Mouse (Mus musculus) adrenal gland, postnatal 25 days (tissue): Measurements from ENCODE around the gene Myl7. TPM values are rescaled to one million over a fixed set of nuclear protein-coding genes. Genes with fewer than 3 reads are reported as not detected.
"Not testable (repeated sequence)": the region's sequence is repeated elsewhere in the genome, so short reads cannot be mapped to it uniquely, and the experiment has no call there.

Source experiments
- DNase-seq: peaks from one replicate; pipeline ENCODE4 v3.0.0; 2021; ENCODE audit warnings: mixed read lengths
- total RNA-seq: library from RNA; stranded (reverse); gene quantifications from 2 replicates; pipeline ENCODE4 v1.2.3, GENCODE M21; 2021

Myl7 gene
- total RNA-seq, 1 experiment from 2014 or later: not detected

DNA sequence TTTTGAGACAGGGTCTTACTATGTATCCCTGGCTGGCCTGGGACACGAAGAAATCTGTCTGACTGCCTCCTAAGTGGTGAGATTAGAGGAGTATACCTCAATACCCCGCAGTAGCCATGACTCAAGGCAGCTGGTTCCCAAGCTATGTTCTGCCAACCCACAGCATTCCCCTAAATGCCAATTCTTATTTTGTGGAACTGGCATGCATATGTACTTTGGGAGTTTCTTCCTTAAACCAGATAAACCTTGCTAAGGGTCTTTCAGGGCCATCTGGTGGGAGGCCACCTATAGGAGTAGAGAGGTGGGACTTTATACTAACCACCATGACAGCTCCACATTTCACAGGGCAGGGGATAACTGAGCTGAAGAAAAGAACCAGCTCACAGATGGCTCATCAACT, 5.3 kb upstream of the Myl7 start:
- DNase-seq: no peak

DNA sequence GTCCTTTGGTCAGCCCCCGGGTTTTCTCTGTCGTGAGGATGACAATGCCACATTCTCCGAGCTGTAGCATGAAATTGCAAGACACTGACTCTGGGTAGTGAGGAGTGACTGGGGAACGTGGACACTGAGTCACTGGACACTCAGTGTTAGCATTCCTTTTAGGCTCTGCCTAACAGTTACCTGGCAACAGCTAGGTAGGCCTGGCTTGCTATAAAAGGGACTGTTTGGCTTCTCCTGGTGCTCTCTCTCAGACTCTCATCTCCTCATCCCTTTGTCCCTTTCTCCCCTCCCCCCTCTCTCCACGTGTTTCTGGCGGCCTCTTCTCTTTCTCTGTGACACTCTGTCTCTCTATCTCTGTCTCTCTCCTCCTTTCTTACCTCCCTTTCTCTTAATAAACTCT, 3.8 kb upstream of the Myl7 start:
- no peak for DNase-seq

DNA sequence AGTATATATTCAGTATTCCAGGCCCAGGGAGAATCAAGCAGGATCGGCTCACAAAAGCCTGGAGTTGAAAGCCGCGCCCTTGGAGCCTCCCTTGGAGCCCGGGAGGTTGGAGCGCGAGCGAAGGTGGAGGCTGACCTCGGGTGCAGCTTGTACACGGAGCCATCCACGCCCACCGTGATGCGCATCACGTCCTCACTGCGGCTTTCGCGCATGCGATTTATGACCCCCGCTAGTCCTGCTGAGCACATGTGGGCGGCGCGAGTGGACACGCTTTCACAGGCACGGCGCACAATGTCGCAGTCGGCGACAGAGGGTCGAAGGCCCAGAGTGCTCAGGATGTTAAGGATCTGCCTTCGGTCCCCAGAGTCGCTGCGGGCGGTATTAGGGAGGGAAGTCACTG, 3.4 kb upstream of the Myl7 start:
- peak; percentile 35 for DNase-seq

DNA sequence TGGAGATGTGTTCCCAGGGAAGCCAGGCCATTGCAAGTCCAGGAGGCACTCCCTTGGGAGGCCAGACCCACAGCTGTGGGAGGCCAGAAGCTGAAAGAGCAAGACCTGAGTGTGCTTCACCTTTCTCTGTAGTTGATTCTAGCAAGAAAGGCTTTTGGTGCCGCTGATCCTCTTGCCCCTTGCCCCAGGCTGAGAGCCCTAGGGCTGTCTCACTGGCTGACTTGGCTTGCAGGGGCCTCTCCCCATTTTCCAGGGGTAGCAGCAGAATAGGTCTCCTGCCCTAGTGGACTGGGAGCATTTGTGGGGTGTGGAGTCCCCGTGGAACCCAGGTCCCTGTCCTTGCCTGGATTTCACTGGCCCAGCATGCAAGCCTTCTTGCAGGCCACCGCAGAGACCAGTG, 2.7 kb upstream of the Myl7 start:
- no peak for DNase-seq

DNA sequence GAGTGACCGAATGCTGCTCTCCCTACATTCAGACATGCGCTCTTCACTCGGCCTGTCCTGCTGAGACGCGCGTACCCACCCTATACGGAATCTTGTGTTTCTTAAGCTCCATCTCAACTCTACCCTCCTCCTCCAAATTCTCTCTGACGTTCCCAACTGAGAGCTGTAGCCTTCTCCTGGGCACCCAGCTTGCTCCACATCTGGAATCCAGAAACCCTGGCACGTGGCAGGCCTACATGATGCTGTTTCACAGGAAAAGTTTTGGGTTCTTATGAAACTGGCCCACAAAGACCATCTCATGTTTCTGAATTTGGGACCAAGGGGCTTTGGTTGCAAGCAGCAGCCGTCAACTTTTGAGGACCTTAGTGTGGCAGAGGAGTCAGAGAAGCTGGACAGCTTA, 704 bp upstream of the Myl7 start:
- DNase-seq: no peak

DNA sequence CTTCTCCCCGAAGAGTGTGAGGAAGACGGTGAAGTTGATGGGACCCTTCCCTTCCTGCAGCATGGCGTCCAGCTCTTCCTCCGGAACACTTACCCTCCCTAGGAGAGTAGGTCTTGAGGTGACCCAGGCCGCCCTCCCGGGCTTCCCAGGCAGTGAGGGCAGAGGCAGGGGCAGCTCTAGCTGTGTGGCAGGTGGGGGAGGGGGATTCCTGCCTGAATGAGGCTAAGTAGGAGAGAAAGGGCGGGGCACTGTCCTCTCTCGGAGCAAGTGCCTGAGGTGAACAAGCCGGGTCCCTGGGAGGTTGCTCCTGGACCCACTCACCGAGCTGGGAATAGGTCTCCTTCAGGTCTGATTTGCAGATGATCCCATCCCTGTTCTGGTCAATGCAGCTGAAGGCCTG, 743 bp downstream of the Myl7 start:
- no peak for DNase-seq

DNA sequence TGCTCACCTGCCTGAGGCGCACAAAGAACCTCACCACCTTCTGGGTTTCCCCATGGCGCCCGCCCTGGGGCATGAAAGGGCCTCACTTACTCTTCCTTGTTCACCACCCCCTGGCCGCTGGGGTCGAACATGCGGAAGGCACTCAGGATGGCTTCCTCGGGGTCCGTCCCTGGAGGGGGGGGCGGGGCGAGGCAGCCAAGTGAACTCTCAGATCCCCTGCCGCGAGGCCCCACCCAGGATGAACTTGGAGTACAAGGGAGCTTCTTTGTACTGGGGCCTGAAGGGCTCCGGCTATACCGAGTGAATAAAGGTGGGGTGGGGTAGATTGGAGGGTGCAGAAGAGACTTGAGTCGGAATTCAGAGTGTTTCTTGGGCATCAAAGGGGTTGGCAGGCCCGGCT, 1.4 kb downstream of the Myl7 start:
- no peak for DNase-seq

DNA sequence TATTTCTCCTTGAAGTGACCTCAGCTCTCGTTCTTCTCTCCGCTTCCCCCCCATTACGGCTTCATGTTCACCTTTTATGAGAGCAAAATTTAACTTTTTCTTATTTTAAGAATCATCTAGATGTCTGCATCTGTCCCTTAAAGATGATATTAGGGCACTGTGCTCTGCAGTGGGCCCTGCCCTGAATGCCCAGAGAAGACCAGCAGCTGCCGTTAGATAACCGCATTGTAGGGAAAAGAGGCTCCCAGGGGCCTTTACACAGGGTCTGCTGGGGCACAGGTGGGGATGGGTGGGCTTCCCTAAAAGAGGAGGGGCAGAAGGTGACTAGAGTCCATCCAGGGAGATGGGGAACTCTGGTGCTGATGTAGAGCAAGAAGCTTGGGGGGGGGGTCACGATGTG, 4.8 kb downstream of the Myl7 start:
- no peak for DNase-seq

DNA sequence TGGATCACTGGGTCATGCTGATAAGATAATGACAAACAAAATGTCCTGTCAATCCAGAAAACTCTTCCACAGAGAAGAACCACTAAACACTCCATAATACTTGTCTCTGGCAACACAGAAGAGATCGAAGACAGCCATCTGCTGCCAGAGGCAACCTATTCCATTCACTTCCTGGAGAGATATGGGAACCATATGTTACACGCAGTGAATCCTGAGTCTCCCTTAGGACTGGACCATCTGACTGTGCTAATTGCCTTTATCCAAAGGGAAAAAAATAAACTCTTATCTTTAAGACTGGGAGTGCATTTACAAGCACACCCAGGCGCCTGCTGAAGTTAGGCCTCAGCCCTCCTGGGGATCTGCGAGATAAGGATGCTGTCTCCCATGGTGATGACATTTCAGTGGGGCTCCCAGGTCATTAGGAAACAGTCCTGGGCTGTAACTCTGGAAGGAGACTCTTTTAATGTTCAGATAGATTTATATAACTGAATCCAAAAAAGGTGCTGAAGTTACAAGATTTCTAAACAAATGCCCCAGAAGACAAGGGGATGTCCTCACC, 5.7 kb downstream of the Myl7 start:
- DNase-seq: no peak

DNA sequence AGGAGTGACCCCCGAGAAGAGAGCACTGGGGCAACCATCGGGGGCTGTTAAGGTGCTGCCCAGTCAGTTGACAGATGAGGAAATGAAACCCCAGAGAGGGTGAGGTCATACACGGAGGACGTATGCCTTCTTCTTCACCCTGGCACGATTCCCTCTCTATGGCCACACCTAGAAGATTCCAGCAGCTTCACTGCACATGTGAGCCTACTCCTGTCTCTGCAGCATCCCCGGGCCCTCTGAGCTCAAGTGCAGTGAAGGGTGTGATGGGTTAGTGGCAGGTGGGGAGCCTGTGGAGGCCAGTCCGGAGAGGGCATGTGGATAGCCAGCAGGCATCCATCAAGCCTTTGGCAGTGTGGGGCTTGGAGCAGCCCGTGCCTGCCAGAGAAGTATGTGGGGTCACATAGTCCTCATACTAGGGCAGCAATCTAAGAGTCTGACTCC, 6.4 kb downstream of the Myl7 start:
- no peak for DNase-seq

DNA sequence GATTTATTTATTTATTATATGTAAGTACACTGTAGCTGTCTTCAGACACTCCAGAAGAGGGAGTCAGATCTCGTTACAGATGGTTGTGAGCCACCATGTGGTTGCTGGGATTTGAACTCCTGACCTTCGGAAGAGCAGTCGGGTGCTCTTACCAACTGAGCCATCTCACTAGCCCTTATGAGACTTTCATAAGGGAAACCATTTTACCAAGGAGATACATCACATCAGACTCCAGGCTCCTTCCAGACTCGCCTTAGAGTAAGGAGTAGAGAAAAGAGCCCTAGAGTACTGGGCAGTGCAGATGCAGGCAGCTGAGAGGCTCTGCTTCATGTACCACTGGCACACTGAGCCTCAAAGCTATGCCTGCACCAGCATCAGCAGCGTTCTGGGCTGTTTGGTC, 10.0 kb downstream of the Myl7 start:
- not testable (repeated sequence) for DNase-seq

DNA sequence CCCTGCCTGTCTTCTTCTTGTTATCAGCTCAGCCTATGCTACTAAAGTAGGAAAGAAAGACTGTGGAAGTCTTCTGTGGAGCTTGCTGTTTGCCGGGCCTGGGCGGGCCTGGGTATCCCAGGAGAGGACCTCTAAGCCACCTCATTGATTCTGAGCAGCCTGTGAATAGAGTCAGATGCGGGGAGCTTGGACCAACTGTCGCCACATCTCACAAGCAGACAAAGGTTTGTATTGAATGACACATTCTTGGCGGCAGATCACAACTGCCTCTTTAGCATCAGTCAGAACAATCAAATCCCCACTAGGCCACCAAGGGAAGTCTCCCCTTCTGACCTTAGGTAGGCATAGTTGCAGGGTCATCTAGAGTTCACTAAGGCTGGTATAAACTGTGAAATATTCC, 11.3 kb downstream of the Myl7 start:
- no peak for DNase-seq

DNA sequence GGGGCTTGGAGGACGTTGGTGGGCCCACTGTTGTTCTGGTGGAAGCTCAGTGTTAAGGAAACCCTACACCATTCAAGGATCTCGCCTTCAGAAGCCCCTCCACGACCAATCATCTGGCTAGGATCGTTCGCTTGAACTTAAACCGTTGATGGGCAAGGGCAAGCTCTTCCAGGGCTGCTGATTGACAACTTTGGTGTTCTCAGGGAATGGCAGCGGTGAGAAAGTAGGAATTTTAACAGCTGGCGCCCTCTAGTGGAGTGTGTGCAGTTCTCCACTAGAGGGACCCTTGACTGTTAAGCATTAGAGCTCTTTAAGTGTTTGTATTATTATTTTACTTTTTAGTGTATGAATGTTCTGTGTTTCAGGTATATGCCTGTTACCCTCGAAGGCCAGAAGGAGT, 12.4 kb downstream of the Myl7 start:
- peak; percentile 55 for DNase-seq

DNA sequence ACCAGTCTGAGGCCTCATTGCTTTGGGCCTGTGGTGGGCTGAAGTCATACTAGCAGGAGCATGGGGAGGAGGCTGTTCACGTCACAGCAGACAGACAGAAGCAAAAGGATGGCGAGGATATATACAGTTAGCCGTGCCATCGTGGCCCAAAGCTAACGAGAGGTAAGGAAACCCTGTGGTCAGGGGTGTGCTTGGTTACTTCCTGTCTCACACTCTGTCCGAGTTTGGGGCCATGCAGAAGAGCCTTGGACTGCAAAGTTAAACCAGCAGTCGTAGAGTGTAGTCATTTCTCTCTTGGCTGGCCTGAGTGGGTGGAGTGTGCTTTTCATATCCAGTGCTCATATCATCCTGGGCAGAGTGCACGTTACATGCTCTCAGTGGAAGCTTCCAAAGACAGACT, 16.1 kb downstream of the Myl7 start:
- no peak for DNase-seq

DNA sequence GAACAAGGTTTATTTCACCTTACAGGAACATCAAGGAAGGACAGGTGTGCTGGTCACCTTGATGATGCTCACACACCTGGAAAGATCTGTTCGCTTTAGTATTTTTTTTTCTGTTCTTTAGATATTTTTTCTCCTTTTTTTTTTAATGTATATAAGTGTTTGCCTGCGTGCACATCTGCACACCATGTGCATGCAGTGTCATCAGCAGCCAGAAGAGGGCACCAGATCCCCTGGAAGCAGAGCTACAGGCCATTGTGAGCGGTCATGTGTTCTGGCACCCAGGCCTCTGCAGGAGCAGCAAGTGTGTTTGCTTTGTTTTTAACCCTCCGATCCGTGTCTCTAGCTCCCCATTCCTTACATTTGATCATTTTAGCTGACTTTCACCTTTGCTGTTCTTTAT, 18.7 kb downstream of the Myl7 start:
- peak; percentile 59 for DNase-seq

DNA sequence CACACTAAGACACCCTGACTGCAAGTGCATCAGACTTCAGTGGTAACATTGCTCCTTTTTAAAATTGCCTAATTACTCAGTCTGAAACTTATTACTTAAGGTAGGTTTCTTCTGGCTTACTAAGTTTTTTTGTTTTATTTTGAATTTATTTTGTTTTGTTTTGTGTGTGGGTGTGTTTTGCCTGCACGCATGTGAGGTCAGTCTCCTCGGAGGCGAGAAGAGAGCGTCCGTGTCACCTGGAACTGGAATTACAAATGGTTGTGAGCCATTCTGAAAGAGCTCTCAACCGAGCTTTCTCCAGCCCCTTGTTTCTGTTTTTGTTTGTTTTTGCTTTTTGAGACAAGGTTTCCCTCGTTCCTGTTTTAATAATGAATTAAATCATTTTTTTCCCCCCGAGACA, 19.9 kb downstream of the Myl7 start:
- DNase-seq: no peak

DNA sequence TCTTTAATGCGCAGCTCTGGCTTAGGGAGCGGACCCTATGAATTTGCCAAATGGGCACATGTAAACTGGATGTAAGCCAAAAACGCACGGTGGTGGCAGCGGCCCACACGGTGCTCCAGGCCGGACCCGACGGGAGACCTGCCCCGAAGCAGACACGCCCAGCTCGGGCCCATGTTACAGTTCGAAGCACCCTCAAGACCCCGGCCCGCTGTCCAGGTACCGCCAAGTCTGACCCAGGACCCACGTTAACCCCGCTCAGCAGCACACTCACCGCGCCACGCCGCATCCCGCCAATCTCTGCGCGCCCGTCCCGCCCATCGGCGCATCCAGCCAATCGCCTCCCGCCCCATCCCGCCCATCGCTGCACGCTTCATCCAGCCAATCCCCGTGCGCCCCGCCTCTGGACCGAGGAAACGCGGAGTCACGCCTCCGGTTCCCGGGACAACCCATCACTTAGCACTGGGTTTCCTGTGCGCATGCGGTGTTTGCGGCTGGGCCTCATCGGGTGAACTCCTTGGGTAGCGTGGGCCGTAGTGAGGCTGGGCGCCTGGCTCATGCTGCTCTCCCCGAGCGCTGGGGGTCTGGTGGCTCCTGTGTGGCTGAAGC, 20.6 kb downstream of the Myl7 start, which contains the start of gene Pold2:
Gene Pold2, minus strand, starts transcription at position 372 of the 606 bp plus-strand sequence.
- DNase-seq: peak; percentile 99

DNA sequence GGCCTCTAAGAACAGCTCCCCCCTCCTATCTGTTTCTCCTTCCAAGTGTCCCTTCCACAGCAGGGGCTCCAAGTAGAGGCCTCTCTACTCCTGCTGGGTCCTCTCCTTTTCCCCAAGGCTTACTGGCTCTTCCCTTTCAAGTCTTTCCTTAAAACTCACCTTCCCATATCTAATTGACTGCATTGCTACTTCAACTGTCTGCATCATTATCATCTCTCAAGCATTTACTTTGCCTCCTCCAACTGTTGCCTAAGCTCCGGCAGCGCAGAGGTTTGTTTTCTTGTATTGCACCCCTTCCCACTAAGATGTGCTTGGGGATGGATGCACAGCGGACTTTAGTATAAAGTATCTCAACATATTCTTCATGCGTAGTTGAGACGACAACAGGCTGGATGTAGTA, 21.2 kb downstream of the Myl7 start:
- DNase-seq: no peak

DNA sequence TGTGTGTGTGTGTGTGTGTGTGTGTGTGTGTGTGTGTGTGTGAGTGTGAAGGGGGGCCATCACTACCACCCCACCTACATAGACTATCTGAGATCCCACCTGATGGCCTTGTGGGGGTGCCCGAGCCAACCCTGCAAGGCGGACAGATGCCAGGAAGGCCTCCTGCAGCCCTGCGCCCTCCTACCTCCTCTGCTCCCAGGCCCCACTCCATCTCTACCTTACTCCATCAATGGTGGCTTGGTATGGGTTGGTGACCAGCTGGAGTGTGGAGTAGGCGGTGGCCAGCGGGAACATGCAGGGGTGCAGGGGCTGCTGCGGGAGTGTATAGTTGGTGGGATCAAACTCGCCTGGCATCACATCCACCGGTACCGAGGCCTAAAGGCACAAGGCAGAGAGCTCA, 25.4 kb downstream of the Myl7 start:
- DNase-seq: no peak

DNA sequence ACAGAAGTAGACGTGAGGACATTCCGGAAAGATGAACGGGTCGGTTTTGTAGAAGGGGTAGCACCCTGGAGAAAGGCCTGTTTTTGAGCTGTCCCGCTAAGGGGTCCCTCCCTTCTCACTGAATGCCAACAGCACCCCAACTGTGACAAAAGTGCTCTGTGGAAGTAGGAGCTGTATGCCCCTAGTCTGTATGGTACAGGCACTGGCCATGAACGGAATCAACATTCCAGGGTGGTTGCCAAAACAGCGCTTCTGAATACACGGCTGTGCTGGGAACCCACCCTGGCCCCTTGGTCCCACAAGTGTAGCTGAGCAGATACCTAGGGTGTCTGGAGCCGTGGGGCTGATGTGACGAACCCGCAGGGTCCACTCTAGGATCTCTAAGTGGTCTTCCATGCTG, 25.9 kb downstream of the Myl7 start:
- DNase-seq: no peak

DNA sequence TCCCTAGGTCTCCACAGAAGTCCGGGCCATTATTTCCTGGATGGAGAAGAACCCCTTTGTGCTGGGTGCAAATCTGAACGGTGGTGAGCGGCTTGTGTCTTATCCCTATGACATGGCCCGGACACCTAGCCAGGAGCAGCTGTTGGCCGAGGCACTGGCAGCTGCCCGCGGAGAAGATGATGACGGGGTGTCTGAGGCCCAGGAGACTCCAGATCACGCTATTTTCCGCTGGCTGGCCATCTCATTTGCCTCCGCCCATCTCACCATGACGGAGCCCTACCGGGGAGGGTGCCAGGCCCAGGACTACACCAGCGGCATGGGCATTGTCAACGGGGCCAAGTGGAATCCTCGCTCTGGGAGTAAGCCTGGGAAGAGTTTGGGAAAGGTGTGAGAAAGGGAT, 28.5 kb downstream of the Myl7 start:
- DNase-seq: no peak

DNA sequence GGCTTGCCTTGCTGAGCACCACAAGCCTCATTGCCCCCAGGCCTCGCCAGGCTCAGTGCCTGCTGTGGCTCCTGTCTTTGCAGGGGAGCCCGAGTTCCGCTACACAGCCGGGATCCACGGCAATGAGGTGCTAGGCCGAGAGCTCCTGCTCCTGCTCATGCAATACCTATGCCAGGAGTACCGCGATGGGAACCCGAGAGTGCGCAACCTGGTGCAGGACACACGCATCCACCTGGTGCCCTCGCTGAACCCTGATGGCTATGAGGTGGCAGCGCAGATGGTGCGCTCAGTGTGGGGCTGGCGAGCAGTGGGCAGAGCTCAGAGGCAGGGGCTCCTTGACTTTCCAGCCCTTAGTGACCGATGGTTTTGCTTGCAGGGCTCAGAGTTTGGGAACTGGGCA, 29.3 kb downstream of the Myl7 start:
- no peak for DNase-seq

DNA sequence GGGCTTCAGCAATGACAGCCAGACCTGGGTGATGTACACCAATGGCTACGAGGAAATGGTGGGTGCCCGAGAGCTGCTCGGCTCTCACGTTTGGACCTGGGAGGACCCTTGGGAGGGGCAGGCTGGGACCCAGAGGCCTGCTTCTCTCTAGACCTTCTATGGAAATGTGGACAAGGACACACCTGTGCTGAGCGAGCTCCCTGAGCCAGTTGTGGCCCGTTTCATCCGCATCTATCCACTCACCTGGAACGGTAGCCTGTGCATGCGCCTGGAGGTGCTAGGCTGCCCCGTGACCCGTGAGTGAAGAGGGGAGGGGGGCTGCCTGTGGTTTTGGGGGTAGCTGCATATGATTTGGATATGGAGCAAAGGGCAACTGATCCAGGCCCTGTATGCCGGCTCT, 30.3 kb downstream of the Myl7 start:
- DNase-seq: no peak

DNA sequence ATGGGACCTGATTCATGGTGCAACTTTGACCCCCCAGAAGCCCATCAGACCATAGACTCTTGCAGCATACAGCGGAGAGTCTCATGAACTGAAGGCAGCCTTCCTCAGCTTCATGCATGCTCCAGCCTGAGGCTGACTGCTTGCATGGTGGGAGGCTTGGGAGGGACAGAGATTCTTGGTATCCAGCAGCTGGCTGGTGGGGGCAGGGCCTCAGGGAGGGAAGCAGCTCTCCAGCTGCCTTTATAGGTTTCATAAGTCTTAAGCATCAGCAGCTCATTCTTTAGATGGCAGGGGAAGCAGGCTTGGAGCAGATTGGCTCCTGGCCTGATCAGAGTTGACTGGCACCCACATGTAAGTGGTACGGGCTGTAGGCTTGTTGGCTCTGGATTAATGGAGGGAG, 31.4 kb downstream of the Myl7 start:
- no peak for DNase-seq
